Mouse (Mus musculus) neural tube, embryonic 12.5 days (tissue): ENCODE measurements around the gene Naip2. TPM values are rescaled to one million over a fixed set of nuclear protein-coding genes. Genes with fewer than 3 reads are reported as not detected.

Source experiments
- ATAC-seq: fragments of 200-750 bp; cut with Nextera tagmentation; 2 replicates; pipeline ENCODE4 v1.8.0; 2017; ENCODE audit warnings: low read depth, mild to moderate bottlenecking, moderate TSS enrichment, moderate library complexity; ENCODE audit not compliant: low FRiP score
- H3K27ac ChIP-seq: fragments of 300-500 bp; sonication (generic); 2 replicates; pipeline ENCODE4 v1.5.1; 2016
- H3K27me3 ChIP-seq: fragments of 300-500 bp; sonication (generic); replicated peaks from 2 replicates; pipeline ENCODE4 v1.6.1; 2016; ENCODE audit warnings: mild to moderate bottlenecking
- H3K36me3 ChIP-seq: fragments of 300-500 bp; sonication (generic); 2 replicates; pipeline ENCODE4 v1.6.1; 2016; ENCODE audit warnings: mild to moderate bottlenecking
- H3K4me1 ChIP-seq: fragments of 300-500 bp; sonication (generic); 2 replicates; pipeline ENCODE4 v1.6.1; 2016
- H3K4me2 ChIP-seq: fragments of 300-500 bp; sonication (generic); replicated peaks from 2 replicates; pipeline ENCODE4 v1.6.1; 2016; ENCODE audit warnings: mild to moderate bottlenecking
- H3K4me3 ChIP-seq: fragments of 300-500 bp; sonication (generic); 2 replicates; pipeline ENCODE4 v1.5.1; 2016
- H3K9ac ChIP-seq: fragments of 300-500 bp; sonication (generic); 2 replicates; pipeline ENCODE4 v1.6.1; 2016; ENCODE audit warnings: mild to moderate bottlenecking
- H3K9me3 ChIP-seq: fragments of 300-500 bp; sonication (generic); 2 replicates; pipeline ENCODE4 v1.6.1; 2016; ENCODE audit warnings: mild to moderate bottlenecking
- WGBS: fragments of 180-500 bp; shearing (Covaris S2); methylation state at CpG from one replicate; pipeline ENCODE4 v1.1.7; 2016; 5-methylcytosine and 5-hydroxymethylcytosine counted together
- polyA plus RNA-seq: library from polyadenylated mRNA; unstranded; fragments of >200 nt; fragmentation: Nextera tagmentation; extraction: Ambion mirVana; gene quantifications from 2 replicates; pipeline ENCODE4 v1.2.1, GENCODE M21; 2016

Gene Naip2
- polyA plus RNA-seq, 1 experiment from 2014 or later, result 0.23 TPM

GRCm38 (mm10) chr13:100103052-100103658 lies 98.7 kb downstream of the Naip2 start:
- H3K9me3 ChIP-seq, result no peaks in the 10 kb centered on the region
- peaks cover 5% of the 10 kb centered on the region for H3K36me3 ChIP-seq
- peak overlapping the region; percentile 67 for H3K4me2 ChIP-seq
- no peaks in the 10 kb centered on the region for H3K27me3 ChIP-seq
- peak overlapping the region; percentile 91 for H3K9ac ChIP-seq
- peak overlapping the region; percentile 46; the same call in 1 of the 2 replicates for H3K27ac ChIP-seq
- no peak for ATAC-seq
- peak overlapping the region; percentile 97 for H3K4me3 ChIP-seq
- H3K4me1 ChIP-seq, result peaks cover 14% of the 10 kb centered on the region
- whole genome bisulfite sequencing, result 7% methylated on average over 15 of the region's 15 CpGs

GRCm38 (mm10) chr13:100098808-100099207 lies 103.1 kb downstream of the Naip2 start:
- Histone ChIP-seq H3K27me3 (no peaks in the 10 kb centered on the region), H3K9me3 (no peaks in the 10 kb centered on the region), H3K4me1 (peaks cover 12% of the 10 kb centered on the region), H3K4me2 (no peak overlapping the region), H3K36me3 (peaks cover 44% of the 10 kb centered on the region), H3K27ac (no peak overlapping the region), H3K4me3 (no peak overlapping the region), H3K9ac (no peak overlapping the region)
- 95% methylated on average over 6 of the region's 6 CpGs for WGBS
- no peak for ATAC-seq

Other genes starting within 250 kb of the Naip2 start
- gene Mccc2, start 186.5 kb downstream of the Naip2 start, polyA plus RNA-seq, result 33.7 and 35.3 TPM in 2 replicates
- gene Bdp1, start 98.0 kb downstream of the Naip2 start, polyA plus RNA-seq, result 27.8 and 32.8 TPM in 2 replicates
- 357 and 369 TPM in 2 replicates for gene Serf1, start 94.1 kb downstream of the Naip2 start, polyA plus RNA-seq
- 57.4 and 60.1 TPM in 2 replicates for gene Smn1, start 77.2 kb downstream of the Naip2 start, polyA plus RNA-seq
- 0.08 and 0.13 TPM in 2 replicates for gene Naip5, start 44.2 kb upstream of the Naip2 start, polyA plus RNA-seq
- 0.04 and 0.10 TPM in 2 replicates for gene Naip6, start 115.6 kb upstream of the Naip2 start, polyA plus RNA-seq